Mouse (Mus musculus) urinary bladder, adult 18-20 months (tissue): ENCODE data around the gene Vcan.
"Not testable (repeated sequence)": the region's sequence is repeated elsewhere in the genome, so short reads cannot be mapped to it uniquely, and the experiment has no call there.

Experiments
- DNase-seq, 2 experiments: peaks; one replicate each; pipeline ENCODE4 v3.0.0; 2022; ENCODE audit warnings: low spot score in 2 of 2, mixed read lengths in 2 of 2

Vcan gene

DNA sequence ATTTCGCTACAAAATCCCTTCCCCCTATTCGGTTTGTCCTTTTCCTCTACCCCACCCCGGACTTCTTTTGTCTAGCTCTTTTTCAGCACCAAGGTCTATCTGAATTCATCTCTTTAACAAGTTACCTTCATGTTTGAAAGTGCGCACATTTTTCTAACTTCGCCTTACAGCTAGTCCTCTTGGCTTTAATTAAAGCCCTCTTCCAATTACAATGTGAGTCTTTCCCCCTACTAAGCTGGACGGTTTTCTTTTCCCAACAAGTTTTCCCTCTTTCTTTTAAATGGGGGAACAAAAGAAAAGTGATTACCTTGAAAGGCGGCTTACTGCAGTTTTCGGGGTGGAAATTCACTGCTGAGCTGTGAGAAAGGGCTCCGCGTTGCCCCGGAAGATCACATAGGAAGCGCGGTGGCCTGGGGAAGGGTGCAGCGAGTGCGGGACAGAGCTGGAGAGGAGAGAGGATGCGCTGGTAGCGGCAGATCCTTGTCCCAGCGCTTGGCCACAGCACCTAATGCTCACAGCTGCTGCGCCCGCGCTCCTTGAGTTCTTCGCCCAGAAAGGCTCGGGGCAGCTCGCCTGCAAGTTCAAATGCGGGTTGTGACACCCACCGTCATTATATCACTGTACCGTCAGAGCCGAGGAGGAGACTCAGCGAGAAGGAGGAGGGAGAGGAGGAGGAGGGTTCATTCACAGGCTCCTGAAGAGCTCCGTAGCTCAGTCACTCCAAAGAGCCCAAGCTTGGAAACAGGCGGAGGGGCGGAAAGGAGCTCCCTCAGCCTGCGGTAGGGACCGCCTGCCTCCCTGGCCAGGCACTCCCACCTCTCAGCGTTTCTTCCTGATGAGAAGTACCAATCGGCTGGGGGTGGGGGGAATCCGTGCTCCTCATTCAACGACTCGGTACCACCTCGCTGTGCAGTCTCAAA lies at the start of gene Vcan:
TSS of gene Vcan (minus strand) at position 744 of the 920 bp plus-strand sequence.
- peak; percentile 16 to 38 for DNase-seq

- DNase-seq: no peak
These were observed 49.2 kb upstream of the Vcan start for GRCm38 (mm10) chr13:89791475-89791874.

- DNase-seq: peak in 1 of 2 experiments; percentile 1
These were observed 40.6 kb upstream of the Vcan start for GRCm38 (mm10) chr13:89782886-89783285.

- DNase-seq: no peak
These were observed 38.0 kb upstream of the Vcan start for GRCm38 (mm10) chr13:89780276-89780675.

DNA sequence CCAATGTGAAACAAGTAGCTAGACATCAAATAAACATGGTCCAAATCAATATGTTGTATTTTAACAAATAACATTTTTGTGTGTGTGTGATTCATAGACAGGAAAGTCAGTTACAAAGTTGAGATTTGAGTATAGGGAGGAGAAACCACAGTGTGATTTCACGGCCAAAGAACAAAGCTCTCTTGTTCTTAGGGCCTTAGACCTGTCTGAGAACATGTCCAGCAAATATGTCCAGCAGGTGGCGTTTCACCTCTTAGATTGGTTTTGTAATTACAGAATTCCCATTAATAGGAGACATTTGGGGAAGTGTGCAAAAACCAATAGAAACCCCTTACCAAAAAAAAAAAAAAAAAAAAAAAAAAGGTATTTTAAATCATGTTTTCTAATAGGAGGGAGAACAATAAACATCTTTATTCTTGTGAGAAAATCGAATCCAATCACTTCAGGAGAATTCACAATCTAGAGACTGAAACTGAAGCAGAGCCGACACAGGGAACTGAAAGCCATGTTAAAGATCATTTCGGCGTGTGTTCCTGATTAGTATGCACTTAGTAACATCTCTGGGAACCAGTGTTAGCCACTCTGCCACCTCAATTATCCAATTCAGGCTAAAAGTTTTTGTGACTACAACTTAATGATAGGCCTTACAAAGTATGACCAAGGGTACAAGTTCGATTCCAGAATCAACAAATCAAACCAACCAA lies 37.1 kb upstream of the Vcan start:
- peak; percentile 18 to 28 for DNase-seq

DNA sequence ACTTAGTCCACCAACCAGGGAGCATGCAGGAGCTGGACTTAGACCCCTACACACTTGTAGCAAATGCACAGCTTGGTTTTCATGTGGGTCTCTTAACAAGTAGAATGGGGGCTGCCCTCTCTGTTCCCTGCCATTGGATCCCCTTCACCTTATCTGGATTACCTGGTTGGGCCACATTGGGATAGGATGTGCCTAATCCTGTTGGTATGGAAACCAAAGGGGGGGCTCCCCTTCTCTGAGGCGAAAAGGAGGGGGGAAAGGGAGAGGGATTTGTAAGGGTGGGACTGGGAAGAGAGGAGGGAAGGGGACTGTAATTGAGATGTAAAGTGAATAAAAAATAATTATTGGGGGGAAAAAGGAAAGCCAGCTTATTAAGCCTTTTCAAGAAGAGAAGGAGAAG lies 35.5 kb upstream of the Vcan start:
- DNase-seq: no peak

- DNase-seq: no peak
These were observed 34.8 kb upstream of the Vcan start for GRCm38 (mm10) chr13:89777146-89777545.

DNA sequence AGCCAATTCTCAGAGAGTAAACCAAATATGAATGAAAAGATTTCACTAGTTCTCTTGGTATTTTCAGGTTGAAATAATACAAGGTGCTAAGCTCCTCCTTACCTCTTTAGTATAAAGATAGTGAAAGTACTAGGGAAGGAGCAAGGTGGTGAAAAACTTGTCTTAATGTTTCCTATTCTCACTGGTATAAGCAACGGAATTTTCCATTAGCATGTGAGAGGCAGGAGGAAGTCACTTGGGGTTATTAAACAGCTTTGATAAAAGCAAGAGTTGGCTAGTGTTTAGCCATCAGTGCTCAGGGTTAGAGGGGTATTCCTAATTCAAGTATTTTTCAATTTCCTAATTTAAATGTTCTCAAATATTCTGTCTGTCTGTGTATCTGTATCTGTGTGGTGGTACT lies 24.2 kb upstream of the Vcan start:
- DNase-seq: no peak

DNA sequence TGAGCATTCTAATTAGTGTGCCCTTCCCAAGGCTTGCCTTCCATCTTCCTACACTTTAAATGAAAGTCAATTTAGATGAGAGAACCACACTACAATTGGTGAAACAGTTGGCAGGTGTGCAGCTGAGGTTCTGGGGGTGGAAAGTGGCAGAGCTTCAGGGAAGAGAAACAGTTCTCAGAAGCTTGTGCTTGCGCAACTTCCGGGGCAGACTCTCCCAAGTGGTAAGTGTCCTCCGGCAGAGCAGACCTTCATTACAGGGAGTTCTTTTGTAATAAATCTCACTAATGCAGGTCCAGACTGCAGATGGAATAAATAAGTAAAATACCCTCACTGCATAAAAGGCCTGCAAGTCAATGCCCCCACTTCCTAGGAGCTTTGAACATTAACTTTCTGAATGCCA lies 23.7 kb upstream of the Vcan start:
- no peak for DNase-seq

DNA sequence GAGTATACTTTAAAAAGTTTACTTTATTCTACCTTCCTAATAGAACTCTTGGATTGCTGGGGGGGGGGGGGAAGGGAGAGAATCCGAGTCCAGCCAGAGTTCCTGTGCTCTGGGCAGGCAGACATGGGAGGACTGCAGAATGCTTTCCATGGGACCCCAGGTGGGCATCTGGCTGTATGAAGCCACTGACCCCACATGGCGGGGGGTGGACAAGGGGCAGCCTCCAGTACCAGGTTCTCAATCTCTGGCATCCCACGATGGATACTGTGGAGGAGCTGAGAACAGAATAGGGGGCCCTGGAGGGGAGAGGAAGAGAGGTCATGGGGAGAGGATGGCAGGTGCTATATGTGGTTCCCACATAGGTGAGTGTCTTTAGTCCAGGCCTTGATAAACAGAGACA lies 20.0 kb upstream of the Vcan start:
- no peak for DNase-seq

GRCm38 (mm10) chr13:89756347-89756746 lies 14.0 kb upstream of the Vcan start:
- no peak for DNase-seq

DNA sequence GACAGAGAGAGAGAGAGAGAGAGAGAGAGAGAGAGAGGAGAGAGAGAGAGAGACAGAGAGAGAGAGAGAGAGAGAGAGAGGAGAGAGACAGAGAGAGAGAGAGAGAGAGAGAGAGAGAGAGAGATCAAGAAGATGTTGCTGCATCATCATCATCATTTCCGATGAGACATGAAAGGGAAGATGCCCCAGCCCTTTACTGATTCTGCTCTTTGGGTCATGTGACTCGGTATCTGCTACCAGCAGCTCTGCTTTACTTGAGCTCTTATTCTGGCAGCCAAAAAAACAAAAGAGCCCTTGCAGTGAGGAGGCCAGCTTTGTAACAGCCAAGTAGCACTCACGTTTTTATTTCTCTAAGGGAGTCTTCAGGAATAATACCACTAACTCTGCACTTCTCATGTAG lies 8.3 kb upstream of the Vcan start:
- not testable (repeated sequence) for DNase-seq

- no peak for DNase-seq
These were observed 892 bp upstream of the Vcan start for GRCm38 (mm10) chr13:89743201-89743600.

GRCm38 (mm10) chr13:89742686-89743200 lies 434 bp upstream of the Vcan start:
- peak in 1 of 2 experiments; percentile 4 for DNase-seq

GRCm38 (mm10) chr13:89741116-89741551 lies 1.2 kb downstream of the Vcan start:
- peak in 1 of 2 experiments; percentile 23 for DNase-seq

DNA sequence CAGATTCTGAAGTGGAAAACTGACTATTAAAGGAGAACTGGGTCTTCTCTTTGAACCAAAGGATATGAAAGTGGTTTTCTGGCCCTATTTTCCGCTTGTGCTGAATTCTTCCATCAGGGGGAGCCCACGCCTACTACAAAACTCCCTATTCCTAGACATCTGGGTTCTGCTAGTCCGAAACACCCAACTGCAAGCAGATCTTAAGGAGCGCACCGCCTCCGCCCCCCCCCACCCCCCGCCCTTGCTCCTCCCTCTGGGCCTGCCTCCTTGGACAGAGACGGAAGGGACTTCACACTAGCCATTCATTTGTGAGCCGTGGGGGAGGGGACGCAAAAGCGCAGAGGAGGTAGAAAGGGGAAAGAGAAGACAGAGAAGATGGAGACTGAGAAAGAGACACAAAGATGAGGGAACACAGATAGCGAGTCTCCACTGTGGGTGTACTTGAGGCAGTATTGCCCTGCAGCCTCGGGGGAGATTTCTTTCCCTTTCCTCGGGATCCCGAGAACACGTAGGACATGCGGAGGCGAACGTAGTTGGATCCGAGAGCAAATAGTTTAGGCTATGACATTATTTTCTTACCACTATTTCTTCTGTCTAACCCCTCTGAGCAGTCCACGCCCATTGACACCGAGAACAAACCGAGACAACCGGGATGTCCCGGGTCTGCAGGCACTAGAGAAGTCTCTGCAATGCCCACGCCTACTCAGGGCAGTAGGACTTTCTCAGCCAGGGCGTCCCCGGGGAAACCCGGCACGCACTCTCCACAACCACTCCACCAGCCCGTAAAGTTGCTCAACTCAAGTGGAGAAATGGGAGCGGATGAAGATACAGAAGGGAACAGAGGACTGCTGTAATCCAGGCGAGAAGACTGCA lies 1.8 kb downstream of the Vcan start:
- peak; percentile 50 to 66 for DNase-seq

- DNase-seq: peak in 1 of 2 experiments; percentile 33
These were observed 2.5 kb downstream of the Vcan start for GRCm38 (mm10) chr13:89739696-89740242.

- peak; percentile 62 to 82 for DNase-seq
These were observed 3.3 kb downstream of the Vcan start for GRCm38 (mm10) chr13:89738776-89739695.

- DNase-seq: no peak
These were observed 4.0 kb downstream of the Vcan start for GRCm38 (mm10) chr13:89738275-89738674.

- DNase-seq: no peak
These were observed 7.2 kb downstream of the Vcan start for GRCm38 (mm10) chr13:89735111-89735510.
